Mouse (Mus musculus): ENCODE data around the gene Stk16. TPM values are rescaled to one million over a fixed set of nuclear protein-coding genes. Genes with fewer than 3 reads are reported as not detected.

Stk16 gene
- polyA plus RNA-seq (2021; fragmentation: Nextera tagmentation), result 78.9 and 82.4 TPM in 2 replicates
- long read RNA-seq, experiment 1, transcript Stk16-201 (8 exons, 2,876 nt), result major isoform, 65 of 110 reads
- long read RNA-seq, experiment 1, partial matches to known transcripts, result 8 of 110 reads
- long read RNA-seq, experiment 1, other reads (novel, unspliced or antisense), result 34 of 110 reads
- long read RNA-seq, experiment 2, transcript Stk16-201 (8 exons, 2,876 nt), result major isoform, 193 of 354 reads
- long read RNA-seq, experiment 2, transcript Stk16-216 (8 exons, 1,500 nt), result minor isoform, 7 of 354 reads
- long read RNA-seq, experiment 2, partial matches to known transcripts, result 15 of 354 reads
- long read RNA-seq, experiment 2, other reads (novel, unspliced or antisense), result 137 of 354 reads

DNA sequence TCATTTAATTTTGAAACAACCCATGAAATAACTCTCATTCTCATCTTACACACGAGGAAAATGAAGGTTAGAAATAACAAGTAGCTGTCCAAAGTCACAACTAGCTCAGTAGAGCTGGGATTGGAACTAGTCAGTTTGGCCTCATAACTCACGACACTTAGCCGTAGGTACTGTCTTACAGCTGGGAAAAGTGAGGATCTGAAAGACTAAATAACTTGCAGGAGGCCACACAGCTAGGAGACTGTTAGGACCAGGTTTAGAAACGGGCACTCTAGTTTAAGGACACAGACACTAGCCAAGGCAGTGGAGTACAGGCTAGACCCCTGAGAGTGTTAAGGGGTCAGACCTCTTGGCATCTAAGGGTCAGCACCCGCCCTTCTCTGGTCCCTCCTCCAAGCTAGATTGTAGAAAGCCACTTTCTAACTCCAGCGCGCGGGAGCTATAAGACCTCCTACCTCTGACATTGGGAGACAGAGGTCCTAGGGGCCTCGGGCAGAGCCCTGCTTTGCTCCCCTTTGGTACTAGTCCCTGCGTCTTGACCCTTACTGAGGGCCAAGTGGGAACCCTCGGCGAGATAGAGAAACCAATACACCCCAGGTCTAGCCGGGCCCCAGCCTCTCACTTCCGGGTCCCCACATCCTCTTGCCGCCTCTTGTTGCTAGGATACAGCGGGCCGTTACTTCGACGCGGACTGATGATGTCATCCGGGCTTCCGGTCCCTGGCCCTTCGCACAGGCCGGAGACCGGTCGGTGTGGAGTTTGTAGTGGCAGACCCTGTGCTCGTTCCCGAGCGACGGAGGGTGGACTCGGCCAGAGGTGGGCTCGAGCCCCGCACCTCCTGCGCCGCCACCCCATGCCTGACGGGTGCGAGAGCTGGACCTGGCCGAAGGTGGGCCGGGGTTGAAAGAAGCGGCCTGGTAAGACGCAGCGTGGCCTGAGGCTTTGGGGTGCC lies at the start of gene Stk16, which contains the start of gene Glb1l:
Gene Stk16 (plus strand): TSS at position 703 of the 952 bp plus-strand sequence.
Gene Glb1l (minus strand): TSS at position 678 of the 952 bp plus-strand sequence.

DNA sequence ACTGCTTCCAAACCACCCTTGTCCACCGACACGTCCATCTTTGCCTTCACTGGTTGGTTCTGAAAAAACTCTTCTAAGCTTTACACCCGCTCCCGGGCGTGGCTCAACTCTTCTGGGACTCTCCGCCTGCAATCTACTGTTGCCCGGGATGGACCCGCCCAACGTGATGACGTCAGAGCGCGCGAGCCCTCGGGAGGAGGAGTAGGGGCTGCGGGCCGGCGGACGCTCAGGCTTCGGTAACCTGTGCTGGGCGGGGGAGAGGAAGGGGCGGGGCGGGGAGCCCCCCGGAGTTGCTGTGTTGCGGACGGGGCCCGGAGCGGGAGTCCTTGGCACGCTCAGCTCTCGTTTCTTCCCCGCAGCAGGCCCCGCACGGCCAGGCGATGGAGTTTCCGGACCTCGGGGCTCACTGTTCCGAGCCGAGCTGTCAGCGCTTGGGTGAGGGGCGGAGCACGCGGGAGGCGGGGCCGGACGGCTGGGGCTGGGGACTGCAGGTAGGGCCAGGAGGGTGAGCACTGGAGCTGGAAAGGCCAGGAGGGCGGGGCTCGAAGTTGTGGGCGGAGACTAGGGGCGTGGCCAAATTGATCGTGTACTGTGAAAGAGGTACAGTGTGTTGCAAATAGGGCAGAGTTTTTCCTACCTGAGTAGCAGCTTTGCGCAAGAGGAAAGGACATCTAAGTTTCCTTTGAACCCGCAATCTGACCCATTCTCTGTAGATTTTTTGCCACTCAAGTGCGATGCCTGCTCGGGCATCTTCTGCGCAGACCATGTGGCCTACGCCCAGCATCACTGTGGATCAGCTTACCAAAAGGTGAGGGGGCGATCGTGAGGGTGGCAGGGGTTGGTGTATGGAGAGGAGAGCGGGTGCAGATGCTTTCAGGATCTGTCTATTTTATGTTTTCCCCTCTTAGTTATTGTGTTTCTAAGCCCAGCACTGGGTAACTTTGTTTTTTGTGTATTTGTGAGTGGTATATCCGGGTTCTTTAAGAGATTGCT lies 41.9 kb upstream of the Stk16 start, which contains the start of gene Zfand2b:
Gene Zfand2b (plus strand): TSS at position 175 of the 993 bp plus-strand sequence.

DNA sequence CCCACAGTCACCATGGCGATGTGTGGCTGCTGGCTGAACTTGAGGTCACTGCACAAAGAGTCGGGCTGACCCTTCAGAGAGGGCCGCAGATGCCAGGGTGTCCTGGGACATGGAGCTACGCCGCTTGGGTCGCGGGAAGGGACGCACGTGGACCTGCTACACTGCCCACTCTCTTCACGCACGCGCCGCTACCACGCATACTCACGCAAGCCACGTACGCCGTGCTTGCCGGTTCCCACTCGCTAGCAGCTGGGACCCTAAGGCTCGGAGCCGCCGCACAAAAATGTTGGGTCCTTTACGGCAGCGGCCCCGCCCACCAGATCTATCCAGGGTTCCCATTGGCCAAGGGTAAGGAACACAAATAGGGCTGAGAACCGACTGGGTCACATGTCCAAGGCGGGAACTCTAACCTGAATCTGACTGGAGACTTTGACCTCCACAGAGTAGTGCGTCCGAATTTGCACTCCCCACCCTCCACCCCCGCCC lies 30.5 kb upstream of the Stk16 start, which contains the start of gene Abcb6:
Gene Abcb6 (minus strand): TSS at position 288 of the 486 bp plus-strand sequence.

DNA sequence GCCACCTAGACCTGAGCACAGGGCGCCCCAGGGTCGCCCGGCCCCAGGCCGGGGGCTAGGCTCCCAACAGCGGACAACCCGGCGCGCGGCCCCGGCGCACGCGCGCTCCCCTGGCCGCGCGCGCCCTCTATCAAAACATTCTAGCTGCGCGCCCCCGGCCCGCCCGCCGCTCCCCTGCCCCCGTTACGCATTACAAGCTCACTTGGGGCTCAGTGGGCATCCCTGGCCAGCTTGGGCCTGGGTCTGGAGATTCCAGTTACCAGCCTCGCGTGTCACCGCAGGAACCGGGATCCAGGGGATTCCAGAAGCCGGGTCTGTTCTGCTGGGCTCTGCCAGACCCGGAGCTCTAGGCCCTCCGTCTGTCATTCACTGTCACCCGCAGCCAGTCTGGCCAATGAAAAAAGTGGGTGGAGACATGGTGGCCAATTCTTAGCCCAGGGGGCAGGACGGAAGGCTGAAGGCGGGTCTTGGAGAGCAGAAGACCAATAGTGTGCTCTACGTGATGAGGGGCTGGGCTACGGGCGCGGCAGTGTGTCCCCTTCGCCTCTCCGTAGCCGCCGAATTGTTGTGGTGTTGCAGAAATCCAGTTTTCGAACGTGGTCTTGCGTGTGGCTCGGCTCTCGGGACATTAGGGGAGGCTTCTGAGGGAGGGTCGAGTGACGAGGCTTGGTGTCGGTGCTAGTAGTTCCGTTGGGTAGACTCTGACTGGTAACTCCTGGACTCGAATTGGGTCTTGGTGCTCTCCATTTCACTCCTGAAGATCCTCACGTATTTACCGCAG lies 18.8 kb upstream of the Stk16 start, which contains the start of the genes Ankzf1 and Atg9a:
Gene Ankzf1 (plus strand): TSS at position 530 of the 781 bp plus-strand sequence.
Gene Atg9a (minus strand): TSS at position 575 of the 781 bp plus-strand sequence.

DNA sequence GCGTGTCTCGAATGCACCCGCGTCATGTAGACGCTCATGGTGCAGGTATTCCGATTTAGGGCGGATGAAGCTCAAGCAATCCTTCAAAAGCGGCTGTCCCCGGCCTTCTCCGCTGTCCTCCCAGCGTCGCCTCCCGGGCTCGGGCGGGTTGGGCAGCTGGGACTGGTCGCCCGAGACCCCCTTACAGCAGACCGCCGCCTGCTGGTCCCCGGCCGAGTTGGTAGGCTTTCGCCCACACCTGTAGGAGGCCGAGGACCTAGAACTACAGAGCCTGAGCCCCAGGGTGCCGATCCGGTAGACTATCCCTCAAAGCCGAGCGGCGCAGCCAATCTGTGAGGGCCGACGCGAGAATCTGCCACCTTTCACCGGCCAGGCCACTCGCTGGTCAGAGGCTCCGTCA lies 8.9 kb downstream of the Stk16 start, which contains the start of gene Tuba4a:
Gene Tuba4a (minus strand): TSS at position 335 of the 400 bp plus-strand sequence.

DNA sequence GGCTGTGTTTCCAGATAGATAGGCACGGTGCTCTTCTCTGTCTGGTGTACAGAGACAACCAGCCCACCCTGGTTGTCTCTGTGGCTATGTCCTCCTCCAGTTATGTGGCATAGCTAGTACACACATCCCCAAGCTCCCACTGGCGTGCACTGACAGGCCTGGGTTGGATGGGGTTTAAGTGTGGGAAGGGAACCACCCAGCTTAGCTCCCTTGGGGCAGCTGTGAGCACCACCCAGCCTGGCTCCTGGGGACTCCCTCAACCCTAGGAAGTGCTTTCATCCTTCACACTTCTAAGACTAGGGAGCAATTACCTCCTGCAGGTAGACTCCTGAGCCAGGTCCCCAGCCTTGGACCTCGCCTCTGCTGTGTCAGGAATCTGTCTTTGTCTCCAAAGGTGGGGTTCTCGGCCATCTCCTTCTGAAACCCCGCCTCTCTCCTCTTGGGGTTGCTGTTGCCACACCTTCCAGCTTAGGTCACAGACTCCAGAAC lies 21.1 kb downstream of the Stk16 start, which contains the start of gene A630095N17Rik:
Gene A630095N17Rik (minus strand): TSS at position 439 of the 489 bp plus-strand sequence.

DNA sequence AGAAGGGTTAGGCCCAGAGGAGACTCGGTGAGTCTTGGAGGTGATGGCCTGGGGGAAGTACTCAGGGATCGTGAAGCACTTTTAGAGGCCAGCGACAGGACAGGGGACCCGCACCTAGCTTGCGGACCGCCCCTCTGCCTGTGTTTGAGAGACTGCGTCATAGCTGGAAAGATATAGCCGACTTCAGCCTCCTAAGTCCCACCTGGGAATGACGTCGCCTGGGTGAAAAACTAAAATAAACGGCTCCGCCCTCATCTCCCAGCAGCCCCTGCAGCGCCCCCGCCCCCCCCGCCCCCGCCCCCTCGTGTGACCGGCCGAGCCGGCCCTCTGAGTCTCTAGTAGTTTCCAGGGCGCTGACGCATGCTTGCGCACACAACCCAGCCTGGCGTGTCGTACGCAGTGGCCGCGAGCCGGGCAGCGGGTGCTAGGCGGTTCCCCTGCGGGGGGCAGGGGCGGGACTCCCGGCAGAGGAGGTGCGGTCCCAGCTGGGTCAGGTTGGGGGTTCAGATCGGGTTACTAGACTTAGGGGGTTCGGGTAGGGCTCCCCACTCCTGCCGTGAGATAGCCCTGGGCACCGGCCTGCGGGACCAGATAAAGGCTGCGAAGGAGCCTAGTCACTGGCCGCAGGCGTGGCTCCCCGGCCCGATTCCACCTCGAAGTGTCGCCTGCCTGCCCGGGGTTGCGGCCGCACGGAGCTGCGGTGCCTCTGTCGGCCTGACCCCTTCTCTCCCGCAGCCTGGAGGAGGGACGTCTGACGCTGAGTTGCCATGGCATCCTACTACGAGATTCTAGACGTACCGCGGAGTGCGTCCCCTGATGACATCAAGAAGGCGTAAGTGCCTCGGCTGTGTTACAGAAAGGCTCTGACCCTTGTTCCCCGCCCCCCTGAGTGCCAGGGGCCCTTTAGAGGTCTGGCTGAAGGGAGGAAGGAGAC lies 25.7 kb downstream of the Stk16 start, which contains the start of gene Dnajb2:
Gene Dnajb2 (plus strand): TSS at position 290 of the 934 bp plus-strand sequence.

DNA sequence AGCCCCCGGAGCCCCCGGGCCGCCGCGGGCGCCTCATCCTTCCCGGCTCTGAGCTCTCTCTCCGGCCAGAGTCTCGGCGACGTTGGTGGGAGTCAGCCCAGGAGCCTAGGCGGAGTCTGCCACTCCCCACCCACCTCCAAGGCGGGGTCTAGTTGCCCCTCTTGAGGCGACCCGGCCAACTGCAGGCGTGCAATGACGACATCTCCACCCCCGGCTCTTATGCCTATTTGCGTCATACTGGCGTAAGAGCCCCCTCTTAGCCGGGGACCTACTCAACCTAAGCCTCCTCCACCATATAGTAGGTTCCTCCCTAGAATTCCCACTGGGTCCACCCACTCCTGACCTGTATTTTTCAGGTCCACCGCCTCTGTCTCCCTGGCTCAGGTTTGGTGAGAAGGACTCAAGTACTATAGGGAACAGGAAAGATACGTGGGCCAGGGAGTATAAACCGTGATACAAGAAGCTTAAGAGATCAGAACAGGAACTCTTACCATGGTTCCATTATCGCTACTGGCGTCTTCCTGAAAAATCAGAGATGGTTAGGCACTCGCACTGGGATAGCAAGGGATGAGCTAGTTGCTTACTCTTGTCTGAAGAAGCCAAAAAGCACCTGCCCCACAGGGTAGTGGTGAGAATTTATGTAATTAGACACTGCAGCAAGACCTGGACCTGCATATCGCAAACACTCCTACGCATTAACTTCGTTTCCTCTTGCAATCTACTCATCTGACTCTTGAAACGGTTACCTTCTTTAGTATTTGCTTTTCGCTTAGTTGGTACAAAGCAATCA lies 53.6 kb downstream of the Stk16 start, which contains the start of gene Ptprn:
Gene Ptprn (minus strand): TSS at position 412 of the 790 bp plus-strand sequence.

Small RNA genes within 50 kb of the gene (microRNA-seq; reads per million reads assigned to microRNA genes)
- not detected for gene Gm27943

Other genes with a start within 250 kb of the Stk16 start
- 3.3 and 3.6 TPM in 2 replicates for gene Nhej1, start 85.6 kb upstream of the Stk16 start, polyA plus RNA-seq (2021; fragmentation: Nextera tagmentation)
- 1.0 and 1.5 TPM in 2 replicates for gene Slc23a3, start 76.9 kb upstream of the Stk16 start, polyA plus RNA-seq (2021; fragmentation: Nextera tagmentation)
- 7.4 and 10.8 TPM in 2 replicates for gene Cnppd1, start 68.1 kb upstream of the Stk16 start, polyA plus RNA-seq (2021; fragmentation: Nextera tagmentation)
- gene Retreg2, start 68.1 kb upstream of the Stk16 start, polyA plus RNA-seq (2021; fragmentation: Nextera tagmentation), result 70.3 and 86.5 TPM in 2 replicates
- 38.0 and 45.0 TPM in 2 replicates for gene Zfand2b, start 42.2 kb upstream of the Stk16 start, polyA plus RNA-seq (2021; fragmentation: Nextera tagmentation)
- gene Abcb6, start 30.4 kb upstream of the Stk16 start, polyA plus RNA-seq (2021; fragmentation: Nextera tagmentation), result 12.8 and 13.0 TPM in 2 replicates
- gene Ankzf1, start 18.7 kb upstream of the Stk16 start, polyA plus RNA-seq (2021; fragmentation: Nextera tagmentation), result 9.8 and 11.1 TPM in 2 replicates
- gene Atg9a, start 18.6 kb upstream of the Stk16 start, polyA plus RNA-seq (2021; fragmentation: Nextera tagmentation), result 44.9 and 48.7 TPM in 2 replicates
- 2.3 and 3.4 TPM in 2 replicates for gene Glb1l, start within 50 bp of the Stk16 start, polyA plus RNA-seq (2021; fragmentation: Nextera tagmentation)
- gene Tuba4a, start 9.0 kb downstream of the Stk16 start, polyA plus RNA-seq (2021; fragmentation: Nextera tagmentation), result 181 and 191 TPM in 2 replicates
- not detected in 2 replicates for gene A630095N17Rik, start 21.3 kb downstream of the Stk16 start, polyA plus RNA-seq (2021; fragmentation: Nextera tagmentation)
- 46.9 and 49.3 TPM in 2 replicates for gene Dnajb2, start 25.6 kb downstream of the Stk16 start, polyA plus RNA-seq (2021; fragmentation: Nextera tagmentation)
- 65.6 and 80.8 TPM in 2 replicates for gene Ptprn, start 53.7 kb downstream of the Stk16 start, polyA plus RNA-seq (2021; fragmentation: Nextera tagmentation)
- gene Resp18, start 67.6 kb downstream of the Stk16 start, polyA plus RNA-seq (2021; fragmentation: Nextera tagmentation), result 215 and 219 TPM in 2 replicates
- gene Dnpep, start 107.2 kb downstream of the Stk16 start, polyA plus RNA-seq (2021; fragmentation: Nextera tagmentation), result 68.5 and 77.2 TPM in 2 replicates
- gene Des, start 149.5 kb downstream of the Stk16 start, polyA plus RNA-seq (2021; fragmentation: Nextera tagmentation), result 1.2 TPM in 2 replicates
- gene Speg, start 164.5 kb downstream of the Stk16 start, polyA plus RNA-seq (2021; fragmentation: Nextera tagmentation), result 50.9 and 52.6 TPM in 2 replicates
- 28.5 and 31.3 TPM in 2 replicates for gene Gmppa, start 225.1 kb downstream of the Stk16 start, polyA plus RNA-seq (2021; fragmentation: Nextera tagmentation)
- gene Asic4, start 239.6 kb downstream of the Stk16 start, polyA plus RNA-seq (2021; fragmentation: Nextera tagmentation), result 0.77 and 1.3 TPM in 2 replicates